Mouse (Mus musculus): Measurements from ENCODE around the gene Prox1. TPM values are rescaled to one million over a fixed set of nuclear protein-coding genes. Genes with fewer than 3 reads are reported as not detected.

The Prox1 gene
- polyA plus RNA-seq, 1 experiment from 2014 or later, result 8.3 TPM

DNA sequence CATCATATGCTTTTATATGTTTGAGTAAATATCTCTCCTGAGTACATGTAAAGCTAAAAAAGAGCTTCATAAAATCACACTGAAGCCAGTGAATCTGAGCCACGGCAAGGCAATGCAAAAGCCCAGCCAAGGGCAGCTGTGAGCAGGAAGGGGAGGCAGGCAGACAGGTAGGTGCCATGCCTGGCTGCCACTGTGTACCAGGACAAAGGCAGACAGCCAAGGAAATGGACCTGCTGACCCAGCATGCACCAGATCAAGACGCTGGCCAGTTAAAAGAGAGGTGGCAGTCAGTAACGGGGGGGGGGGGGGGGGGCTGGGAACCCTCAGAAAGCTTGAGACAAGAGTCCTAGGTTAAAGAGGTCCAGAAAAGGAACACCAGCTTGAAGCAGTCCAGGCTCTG, 6.4 kb upstream of the Prox1 start:
- no peak overlapping the region for H3K9ac ChIP-seq (ENCODE audit: low read length)
- peaks cover 38% of the 10 kb centered on the region for H3K27me3 ChIP-seq (ENCODE audit: control insufficient read depth, insufficient read depth, low read length)
- peaks cover 29% of the 10 kb centered on the region for H3K4me1 ChIP-seq (ENCODE audit: control insufficient read depth, insufficient read depth, low read length)
- 45% methylated on average over 3 of the region's 3 CpGs for WGBS
- no peak overlapping the region for H3K4me3 ChIP-seq (ENCODE audit: low read depth, low read length)
- H3K36me3 ChIP-seq (ENCODE audit: control insufficient read depth, insufficient read depth, low read length), result no peaks in the 10 kb centered on the region
- H3K4me2 ChIP-seq, result no peak overlapping the region
- H3K27ac ChIP-seq (ENCODE audit: low read depth, low read length), result no peak overlapping the region
- ATAC-seq (ENCODE audit: low FRiP score), result no peak
- H3K9me3 ChIP-seq (ENCODE audit: control insufficient read depth, low read length), result no peaks in the 10 kb centered on the region
- no peak for DNase-seq (ENCODE audit: low spot score, missing footprints)

GRCm38 (mm10) chr1:190174671-190175661, 4.5 kb upstream of the Prox1 start:
- Histone ChIP-seq H3K9me3 (ENCODE audit: control insufficient read depth, low read length) (no peaks in the 10 kb centered on the region), H3K36me3 (ENCODE audit: control insufficient read depth, insufficient read depth, low read length) (no peaks in the 10 kb centered on the region), H3K9ac (ENCODE audit: low read length) (peak overlapping the region; percentile 74), H3K4me3 (ENCODE audit: low read depth, low read length) (peak overlapping the region; percentile 40), H3K4me1 (ENCODE audit: control insufficient read depth, insufficient read depth, low read length) (peaks cover 33% of the 10 kb centered on the region), H3K27ac (ENCODE audit: low read depth, low read length) (no peak overlapping the region), H3K27me3 (ENCODE audit: control insufficient read depth, insufficient read depth, low read length) (peaks cover 45% of the 10 kb centered on the region), H3K4me2 (peak overlapping the region; percentile 92)
- peak; percentile 6; the same call in 1 of the 2 replicates for ATAC-seq (ENCODE audit: low FRiP score)
- WGBS, result under 1% methylated on average over 64 of the region's 65 CpGs
- peak; percentile 98 for DNase-seq (ENCODE audit: low spot score, missing footprints)

GRCm38 (mm10) chr1:190174231-190174630, 3.7 kb upstream of the Prox1 start:
- Histone ChIP-seq H3K27me3 (ENCODE audit: control insufficient read depth, insufficient read depth, low read length) (peaks cover 45% of the 10 kb centered on the region), H3K4me2 (peak overlapping the region; percentile 25; the same call in 1 of the 2 replicates), H3K9me3 (ENCODE audit: control insufficient read depth, low read length) (no peaks in the 10 kb centered on the region), H3K4me3 (ENCODE audit: low read depth, low read length) (no peak overlapping the region), H3K9ac (ENCODE audit: low read length) (peak overlapping the region; percentile 74; the same call in 1 of the 2 replicates), H3K4me1 (ENCODE audit: control insufficient read depth, insufficient read depth, low read length) (peaks cover 33% of the 10 kb centered on the region), H3K36me3 (ENCODE audit: control insufficient read depth, insufficient read depth, low read length) (no peaks in the 10 kb centered on the region), H3K27ac (ENCODE audit: low read depth, low read length) (no peak overlapping the region)
- WGBS, result 2% methylated on average over 13 of the region's 13 CpGs
- ATAC-seq (ENCODE audit: low FRiP score) (0 out of 2 replicates have a peak, but pooled peaks have one; percentile 8), DNase-seq (ENCODE audit: low spot score, missing footprints) (peak; percentile 96)

- Histone ChIP-seq H3K9me3 (ENCODE audit: control insufficient read depth, low read length) (no peaks in the 10 kb centered on the region), H3K36me3 (ENCODE audit: control insufficient read depth, insufficient read depth, low read length) (no peaks in the 10 kb centered on the region), H3K4me1 (ENCODE audit: control insufficient read depth, insufficient read depth, low read length) (peaks cover 33% of the 10 kb centered on the region), H3K9ac (ENCODE audit: low read length) (no peak overlapping the region), H3K4me2 (no peak overlapping the region), H3K27me3 (ENCODE audit: control insufficient read depth, insufficient read depth, low read length) (peaks cover 43% of the 10 kb centered on the region), H3K4me3 (ENCODE audit: low read depth, low read length) (peak overlapping the region; percentile 25; the same call in 1 of the 2 replicates), H3K27ac (ENCODE audit: low read depth, low read length) (no peak overlapping the region)
- ATAC-seq (ENCODE audit: low FRiP score) (no peak), DNase-seq (ENCODE audit: low spot score, missing footprints) (peak; percentile 94)
- 2% methylated on average over 13 of the region's 16 CpGs for WGBS
Observed at GRCm38 (mm10) chr1:190173596-190173995, 3.1 kb upstream of the Prox1 start.

DNA sequence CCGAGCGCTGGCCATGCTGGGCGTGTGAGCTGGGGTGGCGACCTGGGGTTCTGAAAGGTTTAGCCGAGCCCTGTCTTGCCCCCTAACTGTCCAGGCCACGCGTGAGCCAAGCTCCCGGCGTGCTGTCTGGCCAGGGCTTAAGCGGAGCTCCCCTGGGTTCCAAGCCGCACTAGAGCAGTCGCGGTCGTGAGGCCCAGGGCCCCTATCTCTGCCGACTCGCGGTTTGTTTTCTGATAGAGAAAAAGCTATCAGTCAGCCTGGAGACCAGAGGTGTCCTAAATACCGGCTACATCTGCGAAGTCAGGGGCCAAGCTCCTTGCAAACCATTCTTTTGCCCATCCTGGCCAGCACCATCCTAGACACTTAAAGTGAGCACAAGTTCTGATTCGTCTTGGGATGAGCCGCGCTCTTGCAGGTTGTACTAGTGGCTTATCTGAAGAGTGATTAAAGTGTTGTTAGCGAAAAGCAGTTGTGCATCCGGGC, 2.5 kb upstream of the Prox1 start:
- Histone ChIP-seq H3K9me3 (ENCODE audit: control insufficient read depth, low read length) (no peaks in the 10 kb centered on the region), H3K4me3 (ENCODE audit: low read depth, low read length) (peak overlapping the region; percentile 25), H3K4me2 (peak overlapping the region; percentile 42), H3K9ac (ENCODE audit: low read length) (no peak overlapping the region), H3K36me3 (ENCODE audit: control insufficient read depth, insufficient read depth, low read length) (no peaks in the 10 kb centered on the region), H3K27ac (ENCODE audit: low read depth, low read length) (no peak overlapping the region), H3K4me1 (ENCODE audit: control insufficient read depth, insufficient read depth, low read length) (peaks cover 37% of the 10 kb centered on the region), H3K27me3 (ENCODE audit: control insufficient read depth, insufficient read depth, low read length) (peaks cover 40% of the 10 kb centered on the region)
- DNase-seq (ENCODE audit: low spot score, missing footprints) (peak; percentile 97), ATAC-seq (ENCODE audit: low FRiP score) (no peak)
- 2% methylated on average over 24 of the region's 24 CpGs for WGBS

- Histone ChIP-seq H3K36me3 (ENCODE audit: control insufficient read depth, insufficient read depth, low read length) (no peaks in the 10 kb centered on the region), H3K9me3 (ENCODE audit: control insufficient read depth, low read length) (no peaks in the 10 kb centered on the region), H3K9ac (ENCODE audit: low read length) (no peak overlapping the region), H3K4me2 (peak overlapping the region; percentile 42), H3K4me3 (ENCODE audit: low read depth, low read length) (peak overlapping the region; percentile 25), H3K4me1 (ENCODE audit: control insufficient read depth, insufficient read depth, low read length) (peaks cover 38% of the 10 kb centered on the region), H3K27ac (ENCODE audit: low read depth, low read length) (no peak overlapping the region), H3K27me3 (ENCODE audit: control insufficient read depth, insufficient read depth, low read length) (peaks cover 40% of the 10 kb centered on the region)
- ATAC-seq (ENCODE audit: low FRiP score), result no peak
- WGBS, result under 1% methylated on average over 32 of the region's 32 CpGs
- peak; percentile 94 for DNase-seq (ENCODE audit: low spot score, missing footprints)
Observed at GRCm38 (mm10) chr1:190172311-190172978, 1.9 kb upstream of the Prox1 start.

GRCm38 (mm10) chr1:190171750-190172149, 1.2 kb upstream of the Prox1 start:
- Histone ChIP-seq H3K27me3 (ENCODE audit: control insufficient read depth, insufficient read depth, low read length) (peaks cover 40% of the 10 kb centered on the region), H3K36me3 (ENCODE audit: control insufficient read depth, insufficient read depth, low read length) (no peaks in the 10 kb centered on the region), H3K27ac (ENCODE audit: low read depth, low read length) (no peak overlapping the region), H3K9me3 (ENCODE audit: control insufficient read depth, low read length) (no peaks in the 10 kb centered on the region), H3K9ac (ENCODE audit: low read length) (no peak overlapping the region), H3K4me2 (peak overlapping the region; percentile 87), H3K4me3 (ENCODE audit: low read depth, low read length) (peak overlapping the region; percentile 57; the same call in 1 of the 2 replicates), H3K4me1 (ENCODE audit: control insufficient read depth, insufficient read depth, low read length) (peaks cover 38% of the 10 kb centered on the region)
- 0% methylated on average over 12 of the region's 12 CpGs for whole genome bisulfite sequencing
- ATAC-seq (ENCODE audit: low FRiP score) (no peak), DNase-seq (ENCODE audit: low spot score, missing footprints) (peak; percentile 96)

DNA sequence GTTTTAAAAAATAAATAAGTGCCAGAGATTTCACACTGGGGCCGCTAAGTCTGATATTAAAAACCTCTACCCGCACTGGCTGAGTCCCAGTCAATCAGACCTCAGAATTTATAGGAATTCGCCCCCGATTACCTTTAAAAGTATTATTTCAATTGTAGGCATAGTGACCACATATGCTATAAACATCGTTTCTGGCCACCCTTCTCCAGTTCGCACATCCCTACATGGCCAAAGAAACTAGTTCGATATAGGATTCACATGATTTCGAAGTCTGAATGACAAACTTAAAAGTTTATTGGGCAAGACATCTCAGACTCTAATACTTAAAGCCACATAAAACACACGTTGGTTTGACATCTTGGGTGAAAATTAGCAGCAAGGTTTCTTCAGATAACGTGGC, 827 bp upstream of the Prox1 start:
- DNase-seq (ENCODE audit: low spot score, missing footprints), result peak; percentile 95
- peak overlapping the region; percentile 87 for H3K4me2 ChIP-seq
- peak overlapping the region; percentile 57 for H3K4me3 ChIP-seq (ENCODE audit: low read depth, low read length)
- ATAC-seq (ENCODE audit: low FRiP score), result no peak
- peaks cover 38% of the 10 kb centered on the region for H3K4me1 ChIP-seq (ENCODE audit: control insufficient read depth, insufficient read depth, low read length)
- no peak overlapping the region for H3K27ac ChIP-seq (ENCODE audit: low read depth, low read length)
- H3K9ac ChIP-seq (ENCODE audit: low read length), result peak overlapping the region; percentile 83; the same call in 1 of the 2 replicates
- no peaks in the 10 kb centered on the region for H3K36me3 ChIP-seq (ENCODE audit: control insufficient read depth, insufficient read depth, low read length)
- WGBS, result 3% methylated on average over 10 of the region's 10 CpGs
- H3K27me3 ChIP-seq (ENCODE audit: control insufficient read depth, insufficient read depth, low read length), result peaks cover 39% of the 10 kb centered on the region
- no peaks in the 10 kb centered on the region for H3K9me3 ChIP-seq (ENCODE audit: control insufficient read depth, low read length)

Data from midbrain, embryonic 11.5 days (tissue).